Mouse (Mus musculus) ES-E14 (cell line): ENCODE results near the gene Sympk. TPM values are rescaled to one million over a fixed set of nuclear protein-coding genes. Genes with fewer than 3 reads are reported as not detected.
A peak's percentile ranks its signal among the peaks of the same experiment; 100 is the strongest.

Experiments
- DNase-seq: peaks from one replicate; pipeline ENCODE4 v3.0.0-alpha.2; 2013; ENCODE audit warnings: low read depth, low spot score
- H3K27ac ChIP-seq: 2 replicates; pipeline ENCODE4 v1.5.1; 2012; ENCODE audit warnings: low read depth, mild to moderate bottlenecking, low read length, moderate library complexity, mixed read lengths; ENCODE audit not compliant: poor library complexity, insufficient read depth, severe bottlenecking
- H3K36me3 ChIP-seq: 2 replicates; pipeline ENCODE4 v1.6.1; 2012; ENCODE audit warnings: mild to moderate bottlenecking, low read length, moderate library complexity, mixed read lengths; ENCODE audit not compliant: control insufficient read depth, poor library complexity, insufficient read depth, severe bottlenecking
- H3K4me1 ChIP-seq, 2 experiments: fragments of 150-350 bp in 1 of 2; sonication (generic) in 1 of 2; 2 replicates each; pipeline ENCODE4 v1.6.1; 2012; ENCODE audit warnings: low read length in 2 of 2, mild to moderate bottlenecking in 1 of 2, mixed read lengths in 1 of 2; ENCODE audit not compliant: control insufficient read depth in 2 of 2, insufficient read depth in 2 of 2, poor library complexity in 1 of 2
- H3K4me3 ChIP-seq, 2 experiments: fragments of 150-350 bp in 1 of 2; sonication (generic) in 1 of 2; 2 replicates each; pipeline ENCODE4 v1.5.1; 2012; ENCODE audit warnings: low read length in 2 of 2, low read depth in 1 of 2, mild to moderate bottlenecking in 1 of 2, mixed read lengths in 1 of 2; ENCODE audit not compliant: insufficient read depth in 1 of 2, poor library complexity in 1 of 2, severe bottlenecking in 1 of 2
- H3K9ac ChIP-seq: 2 replicates; pipeline ENCODE4 v1.6.1; 2012; ENCODE audit warnings: low read depth, mild to moderate bottlenecking, low read length, mixed read lengths; ENCODE audit not compliant: poor library complexity, insufficient read depth, severe bottlenecking
- H3K9me3 ChIP-seq: fragments of 150-350 bp; sonication (generic); 2 replicates; pipeline ENCODE4 v1.6.1; 2012; ENCODE audit warnings: low read depth, mild to moderate bottlenecking, low read length; ENCODE audit not compliant: control insufficient read depth, insufficient read depth
- CHD2 ChIP-seq: IDR thresholded peaks from 2 replicates; pipeline ENCODE4 v1.6.1; 2014; ENCODE audit warnings: mild to moderate bottlenecking, low read depth, low read length, inconsistent platforms
- HCFC1 ChIP-seq: IDR thresholded peaks from 2 replicates; pipeline ENCODE4 v1.6.1; 2012; ENCODE audit warnings: low read length, inconsistent platforms, borderline replicate concordance; ENCODE audit not compliant: insufficient read depth
- MAFK ChIP-seq: IDR thresholded peaks from 2 replicates; pipeline ENCODE4 v1.6.1; 2014; ENCODE audit warnings: mild to moderate bottlenecking, low read depth, low read length, inconsistent platforms; ENCODE audit not compliant: insufficient read depth
- ZC3H11A ChIP-seq: IDR thresholded peaks from 2 replicates; pipeline ENCODE4 v1.6.1; 2012; ENCODE audit warnings: low read depth, mild to moderate bottlenecking, inconsistent platforms, low read length, borderline replicate concordance
- ZNF384 ChIP-seq: IDR thresholded peaks from 2 replicates; pipeline ENCODE4 v1.6.1; 2012; ENCODE audit warnings: low read depth, low read length, inconsistent platforms
- in situ Hi-C, 2 experiments: fragments of 600-800 bp; cut with MboI; formaldehyde crosslinking; loops; one replicate each; pipeline ENCODE4 v1.15.1; 2025; ENCODE audit warnings: low sequenced_read_pairs in 2 of 2, inconsistent platforms in 1 of 2; ENCODE audit not compliant: unreplicated experiment in 2 of 2
- total RNA-seq: library from RNA; depleted of rRNA; stranded (reverse); fragments of 300-350 nt; gene quantifications from 2 replicates; pipeline ENCODE4 v1.2.3, GENCODE M21; 2012

The Sympk gene
- total RNA-seq, 1 experiment, result 91.5 TPM

- no peak for DNase-seq
- peaks cover 0 to 8% of the 10 kb centered on the region in 2 experiments; a peak in 1 of 4 replicates for H3K4me1 ChIP-seq
- peaks cover 44% of the 10 kb centered on the region for H3K36me3 ChIP-seq
- H3K9ac ChIP-seq, result no peak overlapping the region
- TF ChIP-seq CHD2 (no peak), ZC3H11A (no peak), ZNF384 (no peak), HCFC1 (no peak), MAFK (no peak)
- H3K9me3 ChIP-seq, result no peaks in the 10 kb centered on the region
- no peak overlapping the region for H3K27ac ChIP-seq
- in situ Hi-C loops, result no loop called here
- no peak overlapping the region for H3K4me3 ChIP-seq
Observed at GRCm38 (mm10) chr7:19053136-19053532, 29.0 kb downstream of the Sympk start.

- H3K9ac ChIP-seq, result peak within 1 kb of the TSS; percentile 51; the same call in 1 of the 2 replicates
- no peak within 1 kb of the TSS for H3K4me3 ChIP-seq
Observed at GRCm38 (mm10) chr7:19054047-19054776, 30.0 kb downstream of the Sympk start, which contains the start of gene Rsph6a. Gene Rsph6a, plus strand, starts transcription at chr7:19054690.

GRCm38 (mm10) chr7:19054777-19055076 is 30.6 kb downstream of the Sympk start:
- TF ChIP-seq MAFK, result no peak
- no peak for TF ChIP-seq CHD2
- TF ChIP-seq ZC3H11A, result no peak
- TF ChIP-seq HCFC1, result no peak
- no peak for TF ChIP-seq ZNF384
- Histone ChIP-seq H3K4me1 (peaks cover 0 to 8% of the 10 kb centered on the region in 2 experiments; a peak in 1 of 4 replicates), H3K9ac (no peak overlapping the region), H3K27ac (no peak overlapping the region), H3K36me3 (peaks cover 29% of the 10 kb centered on the region), H3K4me3 (no peak overlapping the region), H3K9me3 (no peaks in the 10 kb centered on the region)
- DNase-seq, result no peak
- in situ Hi-C loops, result no loop called here

More at GRCm38 (mm10) chr7:19054047-19054776, 30.0 kb downstream of the Sympk start, which contains the start of gene Rsph6a:
- Histone ChIP-seq H3K36me3 (peaks cover 33% of the 10 kb centered on the region), H3K27ac (no peak within 1 kb of the TSS), H3K4me1 (peaks cover 0 to 8% of the 10 kb centered on the region in 2 experiments; a peak in 1 of 4 replicates), H3K9me3 (no peaks in the 10 kb centered on the region)
- DNase-seq, result peak; percentile 74
- in situ Hi-C loops, result no loop called here
- no peak for TF ChIP-seq HCFC1
- TF ChIP-seq ZC3H11A, result no peak
- TF ChIP-seq ZNF384, result no peak
- no peak for TF ChIP-seq MAFK
- TF ChIP-seq CHD2, result no peak

GRCm38 (mm10) chr7:19055108-19055507 is 30.9 kb downstream of the Sympk start:
- Histone ChIP-seq H3K4me1 (peaks cover 0 to 8% of the 10 kb centered on the region in 2 experiments; a peak in 1 of 4 replicates), H3K36me3 (peaks cover 25% of the 10 kb centered on the region), H3K9me3 (no peaks in the 10 kb centered on the region), H3K27ac (no peak overlapping the region), H3K4me3 (no peak overlapping the region), H3K9ac (no peak overlapping the region)
- in situ Hi-C loops, result no loop called here
- TF ChIP-seq MAFK (no peak), ZC3H11A (no peak), ZNF384 (no peak), HCFC1 (no peak), CHD2 (no peak)
- DNase-seq, result no peak

GRCm38 (mm10) chr7:19057405-19057804 is 33.2 kb downstream of the Sympk start:
- peaks cover 6% of the 10 kb centered on the region; the same call in 1 of the 2 replicates for H3K36me3 ChIP-seq
- in situ Hi-C loops, result no loop called here
- no peaks in the 10 kb centered on the region for H3K9me3 ChIP-seq
- no peak for DNase-seq
- no peak overlapping the region for H3K4me3 ChIP-seq
- no peak for TF ChIP-seq ZC3H11A
- no peak for TF ChIP-seq MAFK
- no peak for TF ChIP-seq CHD2
- no peak for TF ChIP-seq ZNF384
- TF ChIP-seq HCFC1, result no peak
- peaks cover 0 to 8% of the 10 kb centered on the region in 2 experiments; a peak in 1 of 4 replicates for H3K4me1 ChIP-seq
- no peak overlapping the region for H3K9ac ChIP-seq
- no peak overlapping the region for H3K27ac ChIP-seq
